8 mouse cellular contexts compared by ENCODE assay signal in the genomic region with DNA sequence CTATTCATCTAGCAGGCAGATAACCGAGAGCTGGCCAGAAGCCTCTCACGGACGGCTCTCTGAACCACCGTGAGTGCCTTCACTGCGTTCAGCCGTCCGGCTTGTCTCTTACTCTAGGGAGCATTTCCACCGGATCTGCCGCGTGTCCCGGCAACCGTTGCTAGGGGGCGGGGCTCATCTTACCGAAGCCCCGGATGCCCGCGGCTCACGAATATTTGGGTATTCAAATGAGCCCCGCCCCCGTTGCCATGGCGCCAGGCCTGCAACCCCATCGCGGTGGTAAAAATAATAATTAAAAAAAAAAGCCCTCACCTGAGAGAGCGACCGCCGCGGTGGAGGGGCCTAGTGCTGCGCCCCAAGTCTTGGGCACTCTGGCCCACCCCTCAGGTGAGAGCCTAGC. TPM values are rescaled to one million over a fixed set of nuclear protein-coding genes. Genes with fewer than 3 reads are reported as not detected.
DNase-seq lines count a peak whose midpoint lies in the region; ATAC-seq lines count a peak whose summit lies in the region.

No protein-coding gene starts in this region.

- H3K4me3 ChIP-seq in intestine, embryonic 14.5 days (ENCODE audit: low read depth, low read length): peak overlapping the region; percentile 91
- H3K4me3 ChIP-seq in midbrain, embryonic 10.5 days: peak overlapping the region; percentile 87

- no peaks in the 10 kb centered on the region for H3K9me3 ChIP-seq in intestine, embryonic 14.5 days (ENCODE audit: control insufficient read depth, low read length)
- H3K9me3 ChIP-seq in midbrain, embryonic 10.5 days (replicated peaks): no peaks in the 10 kb centered on the region

- H3K27ac ChIP-seq in intestine, embryonic 14.5 days (ENCODE audit: low read depth): peak overlapping the region; percentile 62
- peak overlapping the region; percentile 94 for H3K27ac ChIP-seq in midbrain, embryonic 10.5 days (replicated peaks)

- intact Hi-C loops in gastrocnemius, postnatal 14 days (cut with DNase I; ENCODE audit: low total_unique reads): no loop called here
- intact Hi-C loops in left cerebral cortex, postnatal 36 days (cut with DNase I): no loop called here

- peaks cover 12% of the 10 kb centered on the region for H3K4me1 ChIP-seq in intestine, embryonic 14.5 days (replicated peaks; ENCODE audit: control insufficient read depth, insufficient read depth, low read length)
- peaks cover 42% of the 10 kb centered on the region for H3K4me1 ChIP-seq in midbrain, embryonic 10.5 days

- DNase-seq in adrenal gland, adult (ENCODE audit: inconsistent age in 2 of 2, low spot score in 1 of 2): peak; percentile 91 to 96
- DNase-seq in embryo, embryonic 10 days (ENCODE audit: low spot score): peak; percentile 96
- DNase-seq in gastrocnemius, postnatal 14 days: peak; percentile 85
- DNase-seq in intestine, embryonic 14.5 days (ENCODE audit: low spot score): peak; percentile 95
- DNase-seq in left cerebral cortex, postnatal 36 days (ENCODE audit: low spot score in 2 of 2): peak; percentile 79 to 84
- DNase-seq in midbrain, embryonic 10.5 days (ENCODE audit: low spot score): peak; percentile 97
- DNase-seq in right cerebral cortex, postnatal 4 days: peak; percentile 92
- DNase-seq in yolk sac, embryonic 10.5 days (ENCODE audit: low spot score): peak; percentile 88

- H3K9ac ChIP-seq in intestine, embryonic 14.5 days (ENCODE audit: low read length): peak overlapping the region; percentile 25

- peaks cover 23% of the 10 kb centered on the region for H3K36me3 ChIP-seq in intestine, embryonic 14.5 days (ENCODE audit: control insufficient read depth, insufficient read depth, low read length)
- H3K36me3 ChIP-seq in midbrain, embryonic 10.5 days: peaks cover 37% of the 10 kb centered on the region

- WGBS in intestine, embryonic 14.5 days: under 1% methylated on average over 28 of the region's 28 CpGs
- WGBS in midbrain, embryonic 10.5 days: 1% methylated on average over 28 of the region's 28 CpGs

- H3K27me3 ChIP-seq in intestine, embryonic 14.5 days (replicated peaks; ENCODE audit: control insufficient read depth, insufficient read depth, low read length): no peaks in the 10 kb centered on the region
- no peaks in the 10 kb centered on the region for H3K27me3 ChIP-seq in midbrain, embryonic 10.5 days (ENCODE audit: low read depth, poor library complexity, severe bottlenecking)

- H3K4me2 ChIP-seq in intestine, embryonic 14.5 days (ENCODE audit: low read length): peak overlapping the region; percentile 99

- ATAC-seq in intestine, embryonic 14.5 days (replicated peaks; ENCODE audit: low FRiP score, low TSS enrichment, low read depth): peak; percentile 37

RNA-seq across cellular contexts. Expression of a gene that starts 0.9 kb away (rescaled TPM):
- 1 to 10 TPM; 2.2 to 2.4 TPM for total RNA-seq in gastrocnemius, postnatal 14 days (2021)
- polyA plus RNA-seq in intestine, embryonic 14.5 days (2014; fragmentation: Nextera tagmentation; extraction: Ambion mirVana): 3.9 and 4.9 TPM in 2 replicates
- total RNA-seq in left cerebral cortex, postnatal 36 days (2021): 1 to 10 TPM; 3.5 to 4.7 TPM
- 14.4 and 14.6 TPM in 2 replicates for polyA plus RNA-seq in midbrain, embryonic 10.5 days (2016; fragmentation: Nextera tagmentation; extraction: Ambion mirVana)

RNA-seq across cellular contexts. Expression of a gene that starts 1.0 kb away (rescaled TPM):
- 100 to 1,000 TPM; 193 to 209 TPM for total RNA-seq in gastrocnemius, postnatal 14 days (2021)
- polyA plus RNA-seq in intestine, embryonic 14.5 days (2014; fragmentation: Nextera tagmentation; extraction: Ambion mirVana): 72.6 and 96.6 TPM in 2 replicates
- total RNA-seq in left cerebral cortex, postnatal 36 days (2021): 100 to 1,000 TPM; 256 to 304 TPM
- polyA plus RNA-seq in midbrain, embryonic 10.5 days (2016; fragmentation: Nextera tagmentation; extraction: Ambion mirVana): 84.2 and 87.5 TPM in 2 replicates

RNA-seq across cellular contexts. Expression of a gene that starts 19.1 kb away (rescaled TPM):
- total RNA-seq in gastrocnemius, postnatal 14 days (2021): not detected
- polyA plus RNA-seq in intestine, embryonic 14.5 days (2014; fragmentation: Nextera tagmentation; extraction: Ambion mirVana): 2.7 and 2.8 TPM in 2 replicates
- not detected for total RNA-seq in left cerebral cortex, postnatal 36 days (2021)
- 3.8 and 5.1 TPM in 2 replicates for polyA plus RNA-seq in midbrain, embryonic 10.5 days (2016; fragmentation: Nextera tagmentation; extraction: Ambion mirVana)

RNA-seq across cellular contexts. Expression of a gene that starts 20.8 kb away (rescaled TPM):
- 1 to 10 TPM in 1 of 2 experiments, under 1 TPM in 1; 0.62 to 1.2 TPM for total RNA-seq in gastrocnemius, postnatal 14 days (2021)
- 60.3 and 61.4 TPM in 2 replicates for polyA plus RNA-seq in intestine, embryonic 14.5 days (2014; fragmentation: Nextera tagmentation; extraction: Ambion mirVana)
- 1 to 10 TPM in 1 of 2 experiments, under 1 TPM in 1; 0.70 to 1.3 TPM for total RNA-seq in left cerebral cortex, postnatal 36 days (2021)
- 55.6 and 57.2 TPM in 2 replicates for polyA plus RNA-seq in midbrain, embryonic 10.5 days (2016; fragmentation: Nextera tagmentation; extraction: Ambion mirVana)

RNA-seq across cellular contexts. Expression of a gene that starts 22.2 kb away (rescaled TPM):
- 10 to 100 TPM; 48.4 to 50.3 TPM for total RNA-seq in gastrocnemius, postnatal 14 days (2021)
- 121 and 123 TPM in 2 replicates for polyA plus RNA-seq in intestine, embryonic 14.5 days (2014; fragmentation: Nextera tagmentation; extraction: Ambion mirVana)
- 10 to 100 TPM; 33.6 to 36.2 TPM for total RNA-seq in left cerebral cortex, postnatal 36 days (2021)
- polyA plus RNA-seq in midbrain, embryonic 10.5 days (2016; fragmentation: Nextera tagmentation; extraction: Ambion mirVana): 64.5 and 66.6 TPM in 2 replicates

Comparison
In these comparisons a context has a peak if more than half of its experiments do, and no peak if none do; other contexts are left out.
1. Peak in every context shown above with its lines: DNase-seq, ATAC-seq, H3K4me3 ChIP-seq and H3K27ac ChIP-seq.